Mouse (Mus musculus): ENCODE data around the gene Pcbd2.
"Not testable (repeated sequence)": the region's sequence is repeated elsewhere in the genome, so short reads cannot be mapped to it uniquely, and the experiment has no call there.

Gene Pcbd2

GRCm38 (mm10) chr13:55727120-55727838, at the start of gene Pcbd2:
TSS of gene Pcbd2 (plus strand) at chr13:55727368.
- peak; percentile 74 to 78 for DNase-seq (ENCODE audit: low spot score in 2 of 2)

- DNase-seq (ENCODE audit: low spot score in 2 of 2): no peak
These were observed 45.0 kb upstream of the Pcbd2 start for GRCm38 (mm10) chr13:55682201-55682600.

- DNase-seq (ENCODE audit: low spot score in 2 of 2): no peak
These were observed 43.6 kb upstream of the Pcbd2 start for GRCm38 (mm10) chr13:55683581-55683980.

- DNase-seq (ENCODE audit: low spot score in 2 of 2): no peak
These were observed 41.0 kb upstream of the Pcbd2 start for GRCm38 (mm10) chr13:55686107-55686633.

- no peak for DNase-seq (ENCODE audit: low spot score in 2 of 2)
These were observed 39.1 kb upstream of the Pcbd2 start for GRCm38 (mm10) chr13:55687927-55688602.

- peak; percentile 86 to 90 for DNase-seq (ENCODE audit: low spot score in 2 of 2)
These were observed 34.5 kb upstream of the Pcbd2 start, which contains the start of gene B230219D22Rik for GRCm38 (mm10) chr13:55692535-55693242. TSS of gene B230219D22Rik (plus strand) at chr13:55693124.

GRCm38 (mm10) chr13:55693243-55693721, 33.9 kb upstream of the Pcbd2 start:
- peak; percentile 14 to 28 for DNase-seq (ENCODE audit: low spot score in 2 of 2)

GRCm38 (mm10) chr13:55694110-55694509, 33.1 kb upstream of the Pcbd2 start:
- DNase-seq (ENCODE audit: low spot score in 2 of 2): no peak

GRCm38 (mm10) chr13:55695989-55696388, 31.2 kb upstream of the Pcbd2 start:
- DNase-seq (ENCODE audit: low spot score in 2 of 2): not testable (repeated sequence)

- DNase-seq (ENCODE audit: low spot score in 2 of 2): no peak
These were observed 22.9 kb upstream of the Pcbd2 start for GRCm38 (mm10) chr13:55704301-55704700.

- DNase-seq (ENCODE audit: low spot score in 2 of 2): no peak
These were observed 14.3 kb upstream of the Pcbd2 start for GRCm38 (mm10) chr13:55712846-55713245.

GRCm38 (mm10) chr13:55714501-55715166, 12.5 kb upstream of the Pcbd2 start, which contains the start of gene Txndc15:
TSS of gene Txndc15 (plus strand) at chr13:55714650.
- peak; percentile 89 to 90 for DNase-seq (ENCODE audit: low spot score in 2 of 2)

- no peak for DNase-seq (ENCODE audit: low spot score in 2 of 2)
These were observed 12.0 kb upstream of the Pcbd2 start for GRCm38 (mm10) chr13:55715167-55715512.

GRCm38 (mm10) chr13:55715908-55716510, 11.2 kb upstream of the Pcbd2 start:
- DNase-seq (ENCODE audit: low spot score in 2 of 2): no peak

GRCm38 (mm10) chr13:55721516-55721915, 5.7 kb upstream of the Pcbd2 start:
- DNase-seq (ENCODE audit: low spot score in 2 of 2): no peak

GRCm38 (mm10) chr13:55721995-55722394, 5.2 kb upstream of the Pcbd2 start:
- DNase-seq (ENCODE audit: low spot score in 2 of 2): no peak

GRCm38 (mm10) chr13:55726598-55727119, 509 bp upstream of the Pcbd2 start:
- no peak for DNase-seq (ENCODE audit: low spot score in 2 of 2)

- DNase-seq (ENCODE audit: low spot score in 2 of 2): peak; percentile 60 to 66
These were observed 671 bp downstream of the Pcbd2 start for GRCm38 (mm10) chr13:55727839-55728238.

- DNase-seq (ENCODE audit: low spot score in 2 of 2): no peak
These were observed 3.5 kb downstream of the Pcbd2 start for GRCm38 (mm10) chr13:55730716-55731115.

GRCm38 (mm10) chr13:55732121-55732520, 5.0 kb downstream of the Pcbd2 start:
- DNase-seq (ENCODE audit: low spot score in 2 of 2): no peak

All from right cerebral cortex, adult 2 months (tissue).